In genomic region chr10:116914586-116914985, GRCm38 (mm10) we compare ENCODE assay signal across 22 mouse cellular contexts. TPM values are rescaled to one million over a fixed set of nuclear protein-coding genes. Genes with fewer than 3 reads are reported as not detected.
DNase-seq lines count a peak whose midpoint lies in the region; ATAC-seq and TF ChIP-seq lines count a peak whose summit lies in the region.
"Had no signal": no experiment of that assay in that cellular context is flagged by ENCODE, and none has a peak within 500 bp of the region (broad histone marks: within the 10 kb centered on the region; RNA-seq: fewer than 3 reads in every experiment).

No protein-coding gene starts in this region.

- H3K27ac ChIP-seq in heart, embryonic 15.5 days, result peak overlapping the region; percentile 53
- peak overlapping the region; percentile 81 for H3K27ac ChIP-seq in spleen, adult 2 months (ENCODE audit: insufficient read depth, low read length)
- no peak overlapping the region for H3K27ac ChIP-seq in left cerebral cortex, adult 2 months
- H3K27ac ChIP-seq: embryonic facial prominence, embryonic 15.5 days; forebrain, embryonic 15.5 days; hindbrain, embryonic 12.5 days had no signal

- intact Hi-C loops in heart, postnatal 36 days (cut with DNase I), result no loop called here
- intact Hi-C loops in left cerebral cortex, adult 2 months (cut with DNase I), result no loop called here

- no peak for DNase-seq in heart, postnatal 36 days
- no peak for DNase-seq in spleen, adult 2 months (ENCODE audit: low read depth in 1 of 2, low spot score in 2 of 2)
- no peak for DNase-seq in spleen, postnatal 14 days (ENCODE audit: low spot score in 2 of 2)
- DNase-seq in adrenal gland, postnatal 25 days, result peak; percentile 81
- no peak for DNase-seq in left cerebral cortex, adult 2 months (ENCODE audit: extremely low spot score in 1 of 2, low spot score in 2 of 2)
- no peak for DNase-seq in frontal cortex, postnatal 14 days (ENCODE audit: low spot score in 2 of 2)
- DNase-seq: cerebellum, adult 18-20 months; gastrocnemius, postnatal 10 days; kidney, adult 8-10 months; thymus, adult 18-20 months had no signal

- H3K4me3 ChIP-seq in heart, embryonic 15.5 days, result no peak overlapping the region
- H3K4me3 ChIP-seq in spleen, adult 2 months (ENCODE audit: extremely low read depth, insufficient read depth, insufficient read length), result peak overlapping the region; percentile 34; the same call in 1 of the 2 replicates
- H3K4me3 ChIP-seq in left cerebral cortex, adult 2 months, result no peak overlapping the region
- H3K4me3 ChIP-seq: embryonic facial prominence, embryonic 15.5 days; forebrain, embryonic 15.5 days; hindbrain, embryonic 12.5 days had no signal

- no peaks in the 10 kb centered on the region for H3K4me1 ChIP-seq in heart, embryonic 15.5 days (replicated peaks)
- no peaks in the 10 kb centered on the region for H3K4me1 ChIP-seq in spleen, adult 2 months (ENCODE audit: control insufficient read depth, insufficient read depth, insufficient read length)
- H3K4me1 ChIP-seq: forebrain, embryonic 15.5 days; hindbrain, embryonic 12.5 days had no signal

- no peaks in the 10 kb centered on the region for H3K27me3 ChIP-seq in heart, embryonic 15.5 days
- no peaks in the 10 kb centered on the region for H3K27me3 ChIP-seq in spleen, adult 2 months (ENCODE audit: control insufficient read depth, insufficient read depth, low read length)
- H3K27me3 ChIP-seq: CH12.LX; embryonic facial prominence, embryonic 15.5 days; forebrain, embryonic 15.5 days; hindbrain, embryonic 12.5 days had no signal

- peak; percentile 88 for ATAC-seq in heart, embryonic 15.5 days (replicated peaks; ENCODE audit: insufficient number of reproducible peaks, insufficient read depth, low FRiP score, low read depth)
- ATAC-seq: forebrain, embryonic 15.5 days had no signal

- peaks cover 44% of the 10 kb centered on the region for H3K36me3 ChIP-seq in heart, embryonic 15.5 days
- H3K36me3 ChIP-seq in spleen, adult 2 months (ENCODE audit: control insufficient read depth, insufficient read depth, low read length), result peaks cover 37% of the 10 kb centered on the region

- no peak overlapping the region for H3K4me2 ChIP-seq in heart, embryonic 15.5 days
- H3K4me2 ChIP-seq: embryonic facial prominence, embryonic 15.5 days; forebrain, embryonic 15.5 days; hindbrain, embryonic 12.5 days had no signal

- no peak for TF ChIP-seq CTCF in spleen, adult 2 months (IDR thresholded peaks at IDR 0.05; ENCODE audit: extremely low read depth, insufficient read depth, insufficient read length, insufficient replicate concordance)
- TF ChIP-seq CTCF in left cerebral cortex, adult 2 months (IDR thresholded peaks at IDR 0.05), result no peak

- TF ChIP-seq POLR2A in spleen, adult 2 months (IDR thresholded peaks at IDR 0.05; ENCODE audit: low read depth, low read length), result no peak

- no peaks in the 10 kb centered on the region for H3K9me3 ChIP-seq in heart, embryonic 15.5 days (replicated peaks)
- H3K9me3 ChIP-seq: embryonic facial prominence, embryonic 15.5 days; forebrain, embryonic 15.5 days; hindbrain, embryonic 12.5 days had no signal

- 49% methylated on average over 9 of the region's 9 CpGs for WGBS in heart, embryonic 15.5 days
- 79% methylated on average over 9 of the region's 9 CpGs for WGBS in spleen, adult 2 months

- no peak overlapping the region for H3K9ac ChIP-seq in heart, embryonic 15.5 days
- H3K9ac ChIP-seq: embryonic facial prominence, embryonic 15.5 days; forebrain, embryonic 15.5 days; hindbrain, embryonic 12.5 days had no signal

RNA-seq across cellular contexts. Expression of gene Myrfl, which starts 17.9 kb away (rescaled TPM):
- 0.19 and 0.28 TPM in 2 replicates for polyA plus RNA-seq in heart, embryonic 15.5 days (2015; fragmentation: Nextera tagmentation; extraction: Ambion mirVana)
- total RNA-seq in heart, postnatal 36 days (2021), result 1 to 10 TPM; 1.3 to 1.5 TPM
- 0.02 TPM in 1 of 2 replicates, not detected in the other for polyA plus RNA-seq in spleen, adult 2 months (2012; rRNA removed)
- total RNA-seq in adrenal gland, postnatal 25 days (2021), result 0.09 and 0.29 TPM in 2 replicates
- total RNA-seq in left cerebral cortex, adult 2 months (2021), result under 1 TPM in 1 of 2 experiments, not detected in 1; 0.23 TPM
- total RNA-seq: CH12.LX; monocyte, adult 5-6 weeks had no signal

RNA-seq across cellular contexts. Expression of gene Rab3ip, which starts 36.0 kb away (rescaled TPM):
- 58.1 and 68.7 TPM in 2 replicates for polyA plus RNA-seq in heart, embryonic 15.5 days (2015; fragmentation: Nextera tagmentation; extraction: Ambion mirVana)
- total RNA-seq in heart, postnatal 36 days (2021), result 10 to 100 TPM; 85.3 to 89.2 TPM
- 34.3 and 69.3 TPM in 2 replicates for polyA plus RNA-seq in spleen, adult 2 months (2012; rRNA removed)
- 34.2 and 38.0 TPM in 2 replicates for total RNA-seq in adrenal gland, postnatal 25 days (2021)
- 10 to 100 TPM; 42.6 to 47.3 TPM for total RNA-seq in left cerebral cortex, adult 2 months (2021)

RNA-seq across cellular contexts. Expression of gene Gm10271, which starts 57.8 kb away (rescaled TPM):
- not detected in 2 replicates for polyA plus RNA-seq in heart, embryonic 15.5 days (2015; fragmentation: Nextera tagmentation; extraction: Ambion mirVana)
- total RNA-seq in heart, postnatal 36 days (2021), result not detected
- polyA plus RNA-seq in spleen, adult 2 months (2012; rRNA removed), result not detected in 2 replicates
- total RNA-seq in adrenal gland, postnatal 25 days (2021), result not detected in 2 replicates
- not detected for total RNA-seq in left cerebral cortex, adult 2 months (2021)
- total RNA-seq: CH12.LX; gastrocnemius, postnatal 10 days; layer of hippocampus, postnatal 10 days; megakaryocyte, adult 5-6 weeks; monocyte, adult 5-6 weeks; neutrophil, adult 5-6 weeks had no signal
- polyA plus RNA-seq: cortical plate, adult 2 months; embryonic facial prominence, embryonic 15.5 days; forebrain, embryonic 15.5 days; hindbrain, embryonic 12.5 days; limb, embryonic 11.5 days; liver, embryonic 16.5 days had no signal
